In genomic region chr2:9860698-9861097, GRCm38 (mm10) we compare ENCODE assay signal across 21 mouse cellular contexts. TPM values are rescaled to one million over a fixed set of nuclear protein-coding genes. Genes with fewer than 3 reads are reported as not detected.
"Had no signal": no experiment of that assay in that cellular context is flagged by ENCODE, and none has a peak within 500 bp of the region (broad histone marks: within the 10 kb centered on the region; RNA-seq: fewer than 3 reads in every experiment).

No protein-coding gene starts in this region.

- H3K4me2 ChIP-seq: liver, embryonic 11.5 days; liver, embryonic 15.5 days; midbrain, embryonic 11.5 days; midbrain, embryonic 15.5 days; neural tube, embryonic 12.5 days had no signal

- H3K27ac ChIP-seq: left cerebral cortex, adult 2 months; limb, embryonic 10.5 days; liver, embryonic 15.5 days; midbrain, embryonic 15.5 days; neural tube, embryonic 12.5 days; stomach, postnatal 0 days had no signal

- H3K27me3 ChIP-seq: liver, embryonic 15.5 days; midbrain, embryonic 15.5 days; neural tube, embryonic 12.5 days had no signal

- H3K9me3 ChIP-seq: limb, embryonic 10.5 days; liver, embryonic 15.5 days; midbrain, embryonic 15.5 days; neural tube, embryonic 12.5 days had no signal

- H3K4me3 ChIP-seq: left cerebral cortex, adult 2 months; limb, embryonic 10.5 days; liver, embryonic 15.5 days; midbrain, embryonic 15.5 days; neural tube, embryonic 12.5 days had no signal

- DNase-seq: kidney, adult 2 months; kidney, postnatal 25 days; lung, adult 2 months; lung, postnatal 36 days; right cerebral cortex, postnatal 25 days; thymus, adult 18-20 months; thymus, postnatal 14 days had no signal

- ATAC-seq: lung, postnatal 0 days; midbrain, embryonic 15.5 days had no signal

- H3K4me1 ChIP-seq: limb, embryonic 10.5 days; liver, embryonic 15.5 days; midbrain, embryonic 15.5 days; neural tube, embryonic 12.5 days had no signal

- H3K36me3 ChIP-seq: limb, embryonic 10.5 days; liver, embryonic 15.5 days; midbrain, embryonic 15.5 days; neural tube, embryonic 12.5 days had no signal

- H3K9ac ChIP-seq: liver, embryonic 15.5 days; midbrain, embryonic 15.5 days; neural tube, embryonic 12.5 days had no signal

RNA-seq across cellular contexts. Expression of gene 4930412O13Rik, which starts 20.4 kb away (rescaled TPM):
- total RNA-seq: layer of hippocampus, postnatal 25 days; left cerebral cortex, adult 2 months; left cerebral cortex, postnatal 14 days; megakaryocyte, adult 5-6 weeks; monocyte, adult 5-6 weeks had no signal
- polyA plus RNA-seq: liver, embryonic 11.5 days; lung, adult 2 months; lung, postnatal 0 days; stomach, postnatal 0 days had no signal

RNA-seq across cellular contexts. Expression of gene 9230102O04Rik, which starts 28.6 kb away (rescaled TPM):
- total RNA-seq: layer of hippocampus, postnatal 25 days; left cerebral cortex, adult 2 months; left cerebral cortex, postnatal 14 days; megakaryocyte, adult 5-6 weeks; monocyte, adult 5-6 weeks had no signal
- polyA plus RNA-seq: limb, embryonic 14.5 days; liver, embryonic 11.5 days; liver, embryonic 15.5 days; lung, adult 2 months; lung, postnatal 0 days; stomach, postnatal 0 days had no signal

RNA-seq across cellular contexts. Expression of gene Gata3, which starts 29.1 kb away (rescaled TPM):
- total RNA-seq: layer of hippocampus, postnatal 25 days; left cerebral cortex, adult 2 months had no signal
